Mouse (Mus musculus): ENCODE data around the gene Asic4. TPM values are rescaled to one million over a fixed set of nuclear protein-coding genes. Genes with fewer than 3 reads are reported as not detected.

Asic4 gene
- polyA plus RNA-seq (2012; rRNA removed) = 0.03 TPM in 2 replicates
- not detected in 2 replicates for polyA plus RNA-seq (2014; fragmentation: Nextera tagmentation; extraction: Ambion mirVana)

DNA sequence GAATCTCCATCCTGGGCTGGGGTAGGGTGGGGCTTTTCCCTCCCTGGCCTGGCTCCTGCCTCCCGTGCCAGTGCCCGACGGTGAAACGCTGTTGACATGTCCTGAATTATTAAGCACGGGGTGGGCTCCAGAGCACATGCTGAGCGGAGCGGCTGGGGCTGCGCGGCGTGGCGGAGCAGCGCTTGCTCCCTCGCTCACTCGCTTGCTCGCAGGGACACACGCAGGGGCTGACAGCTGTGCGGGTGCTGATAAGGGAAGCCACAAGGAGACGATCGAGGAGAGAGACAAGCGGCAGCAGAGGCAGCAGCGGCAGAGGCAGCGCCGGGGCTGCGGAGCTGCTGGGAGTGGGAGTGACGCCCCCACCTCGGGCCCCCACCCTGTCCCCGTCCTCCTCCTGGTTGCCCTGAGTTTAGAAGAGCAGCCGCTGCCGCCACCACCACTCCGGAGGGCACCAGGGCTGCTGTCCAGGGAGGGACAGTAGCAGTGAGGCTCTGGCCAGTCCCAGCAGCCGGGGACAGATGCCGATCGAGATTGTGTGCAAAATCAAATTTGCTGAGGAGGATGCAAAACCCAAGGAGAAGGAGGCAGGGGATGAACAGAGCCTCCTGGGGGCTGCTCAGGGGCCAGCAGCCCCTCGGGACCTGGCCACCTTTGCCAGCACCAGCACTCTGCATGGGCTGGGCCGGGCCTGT is at the start of gene Asic4:
Gene Asic4 (plus strand): TSS at position 123 of the 692 bp plus-strand sequence.
- peak within 1 kb of the TSS in 1 of 2 experiments; percentile 35; a peak in 2 of 4 replicates for H3K4me3 ChIP-seq (ENCODE audit: insufficient read depth in 1 of 2, low read depth in 2 of 2, low read length in 2 of 2)

DNA sequence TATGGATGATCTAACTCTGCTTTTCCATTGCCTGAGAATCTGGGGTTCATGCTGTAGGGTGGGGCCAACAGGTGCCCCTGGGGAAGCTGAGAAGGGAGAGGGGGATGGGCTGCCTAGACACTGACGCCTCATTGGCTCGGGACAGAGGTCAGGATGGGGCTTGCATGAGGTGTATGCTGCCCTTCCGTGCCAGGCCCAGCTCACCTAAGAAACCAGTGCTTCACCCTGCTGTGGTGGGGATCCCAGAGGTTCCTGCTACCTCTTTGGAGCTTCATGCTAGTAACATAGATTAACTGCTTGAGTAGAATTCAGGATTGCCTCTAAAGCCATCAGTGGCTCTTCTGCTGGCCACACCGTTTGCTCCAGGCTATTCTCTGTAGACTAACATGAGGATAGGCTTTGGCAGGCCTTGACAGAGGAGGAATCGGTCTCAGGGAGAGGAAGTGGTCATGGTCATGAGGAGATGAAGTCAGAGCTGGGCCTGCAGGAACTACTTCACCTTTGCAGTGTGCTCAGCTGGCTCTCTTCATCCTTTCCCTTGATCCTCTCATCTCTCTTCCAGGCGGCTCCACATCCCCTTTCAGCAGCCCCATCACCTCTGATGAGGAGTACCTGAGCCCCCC is 49.6 kb upstream of the Asic4 start:
- TF ChIP-seq CTCF (IDR thresholded peaks at IDR 0.05; ENCODE audit: low read depth) (no peak), EP300 (IDR thresholded peaks at IDR 0.05; ENCODE audit: low read depth) (no peak)
- Histone ChIP-seq H3K9me3 (ENCODE audit: control insufficient read depth, low read length) (no peaks in the 10 kb centered on the region), H3K4me2 (ENCODE audit: low read depth) (peak overlapping the region; percentile 36; the same call in 1 of the 2 replicates), H3K27ac (no peak overlapping the region), H3K4me3 (ENCODE audit: insufficient read depth in 1 of 2, low read depth in 2 of 2, low read length in 2 of 2) (no peak overlapping the region; a peak in 2 of 4 replicates), H3K27me3 (ENCODE audit: control insufficient read depth, insufficient read depth, low read length) (no peaks in the 10 kb centered on the region), H3K36me3 (replicated peaks; ENCODE audit: control insufficient read depth, insufficient read depth, low read depth) (no peaks in the 10 kb centered on the region), H3K4me1 (replicated peaks; ENCODE audit: control insufficient read depth in 2 of 2, insufficient read depth in 2 of 2, low read length in 1 of 2) (peaks cover 0 to 9% of the 10 kb centered on the region in 2 experiments; a peak in 2 of 4 replicates), H3K9ac (replicated peaks) (no peak overlapping the region)
- no peak for DNase-seq (ENCODE audit: low read depth in 3 of 3, low spot score in 3 of 3)
- 19% methylated on average over 6 of the region's 6 CpGs for WGBS (ENCODE audit: insufficient replicate concordance)
- ATAC-seq (ENCODE audit: insufficient read depth) = no peak

More for the DNA sequence above, at the start of gene Asic4:
- peaks cover 80% of the 10 kb centered on the region for H3K27me3 ChIP-seq (ENCODE audit: control insufficient read depth, insufficient read depth, low read length)
- H3K9ac ChIP-seq (replicated peaks) = 0 out of 2 replicates have a peak within 1 kb of the TSS, but pooled peaks have one; percentile 11
- peak within 1 kb of the TSS; percentile 63 for H3K4me2 ChIP-seq (ENCODE audit: low read depth)
- 1% methylated on average over 35 of the region's 35 CpGs for WGBS (ENCODE audit: insufficient replicate concordance)
- H3K4me1 ChIP-seq (replicated peaks; ENCODE audit: control insufficient read depth in 2 of 2, insufficient read depth in 2 of 2, low read length in 1 of 2) = peaks cover 21 to 30% of the 10 kb centered on the region in 2 experiments
- ATAC-seq (ENCODE audit: insufficient read depth) = peak; percentile 56
- TF ChIP-seq CTCF (IDR thresholded peaks at IDR 0.05; ENCODE audit: low read depth) (no peak), EP300 (IDR thresholded peaks at IDR 0.05; ENCODE audit: low read depth) (peak; percentile 70)
- peak; percentile 50 to 62 (median 59) for DNase-seq (ENCODE audit: low read depth in 3 of 3, low spot score in 3 of 3)
- no peak within 1 kb of the TSS for H3K27ac ChIP-seq
- H3K9me3 ChIP-seq (ENCODE audit: control insufficient read depth, low read length) = no peaks in the 10 kb centered on the region
- no peaks in the 10 kb centered on the region for H3K36me3 ChIP-seq (replicated peaks; ENCODE audit: control insufficient read depth, insufficient read depth, low read depth)

DNA sequence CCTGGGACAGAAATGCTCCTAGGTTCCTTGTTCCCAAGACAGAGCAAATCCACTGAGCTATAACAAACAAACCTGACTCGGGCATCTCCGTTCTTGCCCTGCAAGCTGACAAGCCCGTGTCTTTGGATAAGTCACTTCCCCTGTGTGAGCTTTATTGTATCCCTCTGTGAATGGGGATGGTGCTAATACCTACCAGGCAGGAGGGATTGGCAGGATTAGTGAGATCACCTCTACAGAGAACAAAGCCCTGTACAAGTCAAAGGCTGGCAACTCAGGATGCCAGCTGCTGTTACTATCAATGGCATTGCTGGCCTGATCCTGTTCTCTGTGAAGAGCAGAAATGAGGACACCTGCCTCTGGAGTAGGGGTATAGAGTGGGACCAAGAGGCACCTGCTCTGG is 44.7 kb upstream of the Asic4 start:
- Histone ChIP-seq H3K9ac (replicated peaks) (no peak overlapping the region), H3K36me3 (replicated peaks; ENCODE audit: control insufficient read depth, insufficient read depth, low read depth) (no peaks in the 10 kb centered on the region), H3K9me3 (ENCODE audit: control insufficient read depth, low read length) (no peaks in the 10 kb centered on the region), H3K4me3 (ENCODE audit: insufficient read depth in 1 of 2, low read depth in 2 of 2, low read length in 2 of 2) (no peak overlapping the region), H3K4me1 (replicated peaks; ENCODE audit: control insufficient read depth in 2 of 2, insufficient read depth in 2 of 2, low read length in 1 of 2) (no peaks in the 10 kb centered on the region), H3K27ac (no peak overlapping the region), H3K27me3 (ENCODE audit: control insufficient read depth, insufficient read depth, low read length) (no peaks in the 10 kb centered on the region), H3K4me2 (ENCODE audit: low read depth) (no peak overlapping the region)
- no peak for ATAC-seq (ENCODE audit: insufficient read depth)
- DNase-seq (ENCODE audit: low read depth in 3 of 3, low spot score in 3 of 3) = no peak
- WGBS (ENCODE audit: insufficient replicate concordance) = 68% methylated on average over 3 of the region's 3 CpGs
- no peak for TF ChIP-seq CTCF (IDR thresholded peaks at IDR 0.05; ENCODE audit: low read depth)
- no peak for TF ChIP-seq EP300 (IDR thresholded peaks at IDR 0.05; ENCODE audit: low read depth)

DNA sequence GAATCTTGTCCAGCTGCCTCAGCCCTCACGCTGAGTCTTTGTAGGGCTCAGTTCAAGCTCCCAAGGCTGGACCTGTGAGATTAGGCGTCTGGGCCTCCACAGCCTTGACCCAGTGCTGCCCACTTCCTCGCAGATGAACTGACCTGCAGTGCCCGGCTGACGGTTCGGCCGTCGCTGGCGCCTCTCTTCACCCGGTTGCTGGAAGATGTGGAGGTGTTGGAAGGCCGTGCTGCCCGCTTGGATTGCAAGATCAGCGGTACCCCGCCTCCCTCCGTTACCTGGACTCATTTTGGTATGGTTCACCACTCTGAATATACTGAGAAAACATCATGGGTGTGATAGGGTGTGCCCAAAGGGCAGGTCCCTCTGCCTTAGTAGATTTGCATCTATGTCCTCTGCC is 44.1 kb upstream of the Asic4 start:
- Histone ChIP-seq H3K4me2 (ENCODE audit: low read depth) (no peak overlapping the region), H3K27ac (no peak overlapping the region), H3K27me3 (ENCODE audit: control insufficient read depth, insufficient read depth, low read length) (no peaks in the 10 kb centered on the region), H3K9ac (replicated peaks) (no peak overlapping the region), H3K9me3 (ENCODE audit: control insufficient read depth, low read length) (no peaks in the 10 kb centered on the region), H3K4me3 (ENCODE audit: insufficient read depth in 1 of 2, low read depth in 2 of 2, low read length in 2 of 2) (no peak overlapping the region), H3K4me1 (replicated peaks; ENCODE audit: control insufficient read depth in 2 of 2, insufficient read depth in 2 of 2, low read length in 1 of 2) (no peaks in the 10 kb centered on the region), H3K36me3 (replicated peaks; ENCODE audit: control insufficient read depth, insufficient read depth, low read depth) (no peaks in the 10 kb centered on the region)
- ATAC-seq (ENCODE audit: insufficient read depth) (no peak), DNase-seq (ENCODE audit: low read depth in 3 of 3, low spot score in 3 of 3) (no peak)
- 71% methylated on average over 15 of the region's 15 CpGs for WGBS (ENCODE audit: insufficient replicate concordance)
- TF ChIP-seq EP300 (IDR thresholded peaks at IDR 0.05; ENCODE audit: low read depth) (no peak), CTCF (IDR thresholded peaks at IDR 0.05; ENCODE audit: low read depth) (no peak)

DNA sequence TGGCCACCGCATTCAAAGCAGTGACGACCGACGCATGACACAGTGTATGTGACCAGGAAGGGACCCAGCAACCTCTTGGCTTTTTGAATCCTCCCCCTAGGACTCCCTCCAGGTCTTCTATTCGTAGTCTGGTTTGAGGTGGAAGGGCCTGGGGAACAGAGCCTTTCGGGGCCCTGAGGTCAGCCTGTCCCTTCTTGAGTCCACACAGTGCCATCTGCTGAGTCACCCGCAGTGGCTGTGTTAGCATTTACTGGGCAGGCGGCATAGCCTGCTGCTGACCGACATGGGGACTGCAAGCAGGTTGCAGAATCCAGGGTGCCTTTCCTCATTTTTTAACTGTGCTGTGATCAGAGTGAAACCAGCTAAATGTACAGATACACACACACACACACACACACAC is 43.2 kb upstream of the Asic4 start:
- Histone ChIP-seq H3K9me3 (ENCODE audit: control insufficient read depth, low read length) (no peaks in the 10 kb centered on the region), H3K36me3 (replicated peaks; ENCODE audit: control insufficient read depth, insufficient read depth, low read depth) (no peaks in the 10 kb centered on the region), H3K4me2 (ENCODE audit: low read depth) (no peak overlapping the region), H3K27me3 (ENCODE audit: control insufficient read depth, insufficient read depth, low read length) (no peaks in the 10 kb centered on the region), H3K9ac (replicated peaks) (no peak overlapping the region), H3K4me1 (replicated peaks; ENCODE audit: control insufficient read depth in 2 of 2, insufficient read depth in 2 of 2, low read length in 1 of 2) (no peaks in the 10 kb centered on the region), H3K4me3 (ENCODE audit: insufficient read depth in 1 of 2, low read depth in 2 of 2, low read length in 2 of 2) (no peak overlapping the region), H3K27ac (no peak overlapping the region)
- ATAC-seq (ENCODE audit: insufficient read depth) = no peak
- no peak for TF ChIP-seq CTCF (IDR thresholded peaks at IDR 0.05; ENCODE audit: low read depth)
- no peak for TF ChIP-seq EP300 (IDR thresholded peaks at IDR 0.05; ENCODE audit: low read depth)
- DNase-seq (ENCODE audit: low read depth in 3 of 3, low spot score in 3 of 3) = no peak
- WGBS (ENCODE audit: insufficient replicate concordance) = 78% methylated on average over 9 of the region's 9 CpGs

All from liver, embryonic 14.5 days (tissue).